Mouse (Mus musculus) kidney, postnatal 0 days (tissue): ENCODE results near the gene Hoxa1. TPM values are rescaled to one million over a fixed set of nuclear protein-coding genes. Genes with fewer than 3 reads are reported as not detected.

ENCODE experiments used
- ATAC-seq: fragments of 200-750 bp; cut with Nextera tagmentation; replicated peaks from 2 replicates; pipeline ENCODE4 v1.8.0; 2017; ENCODE audit warnings: low read depth, moderate number of reproducible peaks, moderate TSS enrichment, moderate library complexity; ENCODE audit not compliant: low FRiP score
- DNase-seq: peaks from one replicate; pipeline ENCODE4 v3.0.0-alpha.2; 2016; ENCODE audit warnings: low spot score
- H3K27ac ChIP-seq: fragments of 300-500 bp; sonication (generic); 2 replicates; pipeline ENCODE4 v1.5.1; 2014; ENCODE audit warnings: mild to moderate bottlenecking
- H3K27me3 ChIP-seq: fragments of 300-500 bp; sonication (generic); 2 replicates; pipeline ENCODE4 v1.6.1; 2014; ENCODE audit warnings: low read length, mixed read lengths; ENCODE audit not compliant: insufficient read depth
- H3K36me3 ChIP-seq: fragments of 300-500 bp; sonication (generic); 2 replicates; pipeline ENCODE4 v1.6.1; 2014; ENCODE audit warnings: low read length, mixed read lengths; ENCODE audit not compliant: insufficient read depth
- H3K4me1 ChIP-seq: fragments of 300-500 bp; sonication (generic); replicated peaks from 2 replicates; pipeline ENCODE4 v1.6.1; 2014; ENCODE audit warnings: antibody characterized with exemption, low read length, mixed read lengths; ENCODE audit not compliant: insufficient read depth
- H3K4me2 ChIP-seq: fragments of 300-500 bp; sonication (generic); 2 replicates; pipeline ENCODE4 v1.6.1; 2014; ENCODE audit warnings: mild to moderate bottlenecking, low read length, moderate library complexity, mixed read lengths
- H3K4me3 ChIP-seq: fragments of 300-500 bp; sonication (generic); replicated peaks from 2 replicates; pipeline ENCODE4 v1.5.1; 2014; ENCODE audit warnings: low read depth, low read length
- H3K9ac ChIP-seq: fragments of 300-500 bp; sonication (generic); 2 replicates; pipeline ENCODE4 v1.6.1; 2014; ENCODE audit warnings: low read depth, low read length
- H3K9me3 ChIP-seq: fragments of 300-500 bp; sonication (generic); replicated peaks from 2 replicates; pipeline ENCODE4 v1.6.1; 2016; ENCODE audit warnings: low read length, inconsistent platforms, mixed read lengths
- CTCF ChIP-seq: IDR thresholded peaks from 2 replicates; pipeline ENCODE4 v1.5.1; 2016; ENCODE audit warnings: antibody characterized with exemption, low read depth, mild to moderate bottlenecking, moderate library complexity
- WGBS: fragments of 180-500 bp; shearing (Covaris S2); extraction: QIAGEN DNeasy Blood & Tissue Kit; methylation state at CpG from one replicate; pipeline ENCODE4 v1.1.7; 2014; 5-methylcytosine and 5-hydroxymethylcytosine counted together
- polyA plus RNA-seq: library from polyadenylated mRNA; unstranded; fragments of >200 nt; fragmentation: Nextera tagmentation; extraction: Ambion mirVana; gene quantifications from 2 replicates; pipeline ENCODE4 v1.2.1, GENCODE M21; 2015

Hoxa1 gene
- polyA plus RNA-seq, 1 experiment from 2014 or later, result 0.64 TPM

GRCm38 (mm10) chr6:52123673-52124072 is 34.4 kb downstream of the Hoxa1 start:
- Histone ChIP-seq H3K9ac (no peak overlapping the region), H3K9me3 (no peaks in the 10 kb centered on the region), H3K27me3 (no peaks in the 10 kb centered on the region), H3K4me3 (no peak overlapping the region), H3K4me1 (no peaks in the 10 kb centered on the region), H3K36me3 (no peaks in the 10 kb centered on the region), H3K4me2 (no peak overlapping the region), H3K27ac (no peak overlapping the region)
- DNase-seq (no peak), ATAC-seq (no peak)
- WGBS, result 67% methylated on average over 4 of the region's 4 CpGs
- TF ChIP-seq CTCF, result no peak

- 34% methylated on average over 3 of the region's 3 CpGs for WGBS
- Histone ChIP-seq H3K36me3 (no peaks in the 10 kb centered on the region), H3K27ac (no peak overlapping the region), H3K27me3 (no peaks in the 10 kb centered on the region), H3K4me1 (0 out of 2 replicates have a peak, but pooled peaks cover 5% of the 10 kb centered on the region), H3K9me3 (no peaks in the 10 kb centered on the region), H3K9ac (no peak overlapping the region), H3K4me2 (no peak overlapping the region), H3K4me3 (no peak overlapping the region)
- DNase-seq (peak; percentile 61), ATAC-seq (no peak)
- TF ChIP-seq CTCF, result no peak
Measured at GRCm38 (mm10) chr6:52121173-52121572, 36.9 kb downstream of the Hoxa1 start.

DNA sequence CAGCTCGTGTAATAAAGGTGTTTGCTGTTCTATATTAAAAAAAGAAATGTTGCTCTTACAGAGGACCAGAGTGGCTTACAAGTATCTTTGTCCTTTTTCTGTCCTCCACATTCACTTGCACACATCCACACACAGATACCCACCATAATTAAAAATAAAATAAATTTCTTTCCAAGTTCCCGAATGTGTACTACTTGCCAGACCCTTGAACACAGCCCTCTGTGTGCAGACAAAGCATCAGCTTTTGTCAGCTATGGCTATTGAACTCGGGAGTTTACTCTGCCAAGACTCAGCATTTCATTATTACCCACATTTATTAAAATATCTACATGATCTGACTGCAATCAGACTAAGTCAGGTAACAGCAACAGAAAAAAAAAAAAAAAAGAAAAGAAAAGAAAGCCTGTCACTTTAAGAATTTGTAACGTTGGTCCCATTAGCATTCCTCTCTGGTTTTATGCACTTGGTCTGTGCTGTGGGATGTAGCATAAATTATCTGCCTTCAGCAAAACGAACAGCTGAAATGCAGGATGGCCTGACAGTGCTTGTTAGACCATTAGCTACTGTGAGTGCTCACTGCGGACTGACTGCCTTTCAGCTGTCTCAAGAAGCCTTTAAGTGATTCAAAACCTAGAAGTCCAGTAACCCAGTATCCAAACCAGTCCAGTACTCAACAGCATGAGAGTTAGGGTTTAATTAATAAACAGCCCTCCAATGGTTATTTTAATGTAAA is 39.0 kb downstream of the Hoxa1 start:
- Histone ChIP-seq H3K27ac (no peak overlapping the region), H3K36me3 (no peaks in the 10 kb centered on the region), H3K4me2 (no peak overlapping the region), H3K9me3 (no peaks in the 10 kb centered on the region), H3K4me3 (no peak overlapping the region), H3K4me1 (0 out of 2 replicates have a peak, but pooled peaks cover 10% of the 10 kb centered on the region), H3K27me3 (no peaks in the 10 kb centered on the region), H3K9ac (no peak overlapping the region)
- ATAC-seq (no peak), DNase-seq (peak; percentile 85)
- TF ChIP-seq CTCF, result no peak
- WGBS, result 19% methylated on average over 6 of the region's 6 CpGs

- no peak for TF ChIP-seq CTCF
- Histone ChIP-seq H3K4me2 (no peak overlapping the region), H3K4me1 (0 out of 2 replicates have a peak, but pooled peaks cover 10% of the 10 kb centered on the region), H3K9me3 (no peaks in the 10 kb centered on the region), H3K27ac (no peak overlapping the region), H3K9ac (no peak overlapping the region), H3K36me3 (no peaks in the 10 kb centered on the region), H3K27me3 (no peaks in the 10 kb centered on the region), H3K4me3 (no peak overlapping the region)
- DNase-seq (no peak), ATAC-seq (no peak)
- 25% methylated on average over 5 of the region's 5 CpGs for WGBS
Measured at GRCm38 (mm10) chr6:52115899-52116298, 42.2 kb downstream of the Hoxa1 start.

DNA sequence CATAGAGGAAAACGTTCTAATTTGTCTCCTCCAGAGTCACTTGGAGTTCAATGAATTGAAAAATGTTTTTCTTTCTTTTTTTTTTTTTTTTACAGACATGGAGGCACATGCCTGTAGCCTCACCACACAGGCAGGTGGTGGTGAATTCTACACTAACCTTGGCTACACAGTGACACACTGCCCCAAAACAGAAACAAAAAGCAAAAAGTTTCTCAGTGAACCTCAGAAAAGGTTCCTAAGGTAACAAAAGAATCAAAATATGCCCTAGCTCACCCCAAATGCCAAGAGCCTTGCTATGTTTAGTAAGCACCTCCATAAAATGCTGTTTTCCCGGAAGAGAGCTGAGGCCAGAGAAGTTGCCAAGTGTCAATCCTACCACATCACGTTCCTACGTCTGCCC is 46.3 kb downstream of the Hoxa1 start:
- 53% methylated on average over 4 of the region's 4 CpGs for WGBS
- TF ChIP-seq CTCF, result no peak
- no peaks in the 10 kb centered on the region for H3K9me3 ChIP-seq
- DNase-seq (no peak), ATAC-seq (no peak)
- no peak overlapping the region for H3K4me2 ChIP-seq
- H3K27me3 ChIP-seq, result no peaks in the 10 kb centered on the region
- no peak overlapping the region for H3K4me3 ChIP-seq
- H3K4me1 ChIP-seq, result 0 out of 2 replicates have a peak, but pooled peaks cover 10% of the 10 kb centered on the region
- H3K36me3 ChIP-seq, result no peaks in the 10 kb centered on the region
- no peak overlapping the region for H3K27ac ChIP-seq
- no peak overlapping the region for H3K9ac ChIP-seq

GRCm38 (mm10) chr6:52107400-52107799 is 50.7 kb downstream of the Hoxa1 start:
- no peaks in the 10 kb centered on the region for H3K27me3 ChIP-seq
- H3K9me3 ChIP-seq, result no peaks in the 10 kb centered on the region
- H3K27ac ChIP-seq, result no peak overlapping the region
- no peak for ATAC-seq
- H3K9ac ChIP-seq, result no peak overlapping the region
- no peak for TF ChIP-seq CTCF
- 91% methylated on average over 3 of the region's 3 CpGs for WGBS
- no peak overlapping the region for H3K4me3 ChIP-seq
- H3K4me1 ChIP-seq, result peaks cover 4% of the 10 kb centered on the region; the same call in 1 of the 2 replicates
- no peaks in the 10 kb centered on the region for H3K36me3 ChIP-seq
- no peak overlapping the region for H3K4me2 ChIP-seq
- no peak for DNase-seq
